Mouse (Mus musculus): ENCODE data around the gene Ensa. TPM values are rescaled to one million over a fixed set of nuclear protein-coding genes. Genes with fewer than 3 reads are reported as not detected.
"Not testable (repeated sequence)": the region's sequence is repeated elsewhere in the genome, so short reads cannot be mapped to it uniquely, and the experiment has no call there.

Ensa gene
- polyA plus RNA-seq, 1 experiment: 10.1 TPM

GRCm38 (mm10) chr3:95652204-95652811 is 27.5 kb downstream of the Ensa start:
- peak overlapping the region; percentile 44 for H3K27ac ChIP-seq (ENCODE audit: insufficient read depth, low read depth, low read length)

GRCm38 (mm10) chr3:95652871-95653270 is 28.1 kb downstream of the Ensa start:
- H3K27ac ChIP-seq (ENCODE audit: insufficient read depth, low read depth, low read length): peak overlapping the region; percentile 22; the same call in 1 of the 2 replicates
- WGBS: 64% methylated on average over 6 of the region's 6 CpGs
- peaks cover 16% of the 10 kb centered on the region for H3K4me1 ChIP-seq (ENCODE audit: control insufficient read depth, insufficient read depth, insufficient read length, low read length)
- no peaks in the 10 kb centered on the region for H3K27me3 ChIP-seq (ENCODE audit: control insufficient read depth, insufficient read depth, low read length)
- no peak overlapping the region for H3K4me3 ChIP-seq (ENCODE audit: low read depth, low read length)
- no peaks in the 10 kb centered on the region for H3K36me3 ChIP-seq (ENCODE audit: control insufficient read depth, insufficient read depth, low read length)
- TF ChIP-seq CTCF (IDR thresholded peaks at IDR 0.05; ENCODE audit: extremely low read depth, insufficient read length, insufficient replicate concordance, low read depth, low read length) (no peak), POLR2A (IDR thresholded peaks at IDR 0.05; ENCODE audit: low read depth, low read length) (no peak)

More at GRCm38 (mm10) chr3:95652204-95652811, 27.5 kb downstream of the Ensa start:
- Histone ChIP-seq H3K27me3 (ENCODE audit: control insufficient read depth, insufficient read depth, low read length) (no peaks in the 10 kb centered on the region), H3K4me1 (ENCODE audit: control insufficient read depth, insufficient read depth, insufficient read length, low read length) (peaks cover 16% of the 10 kb centered on the region), H3K36me3 (ENCODE audit: control insufficient read depth, insufficient read depth, low read length) (no peaks in the 10 kb centered on the region), H3K4me3 (ENCODE audit: low read depth, low read length) (no peak overlapping the region)
- 79% methylated on average over 7 of the region's 7 CpGs for WGBS
- 0 out of 2 replicates have a peak, but pooled peaks have one; percentile 15 for TF ChIP-seq CTCF (IDR thresholded peaks at IDR 0.05; ENCODE audit: extremely low read depth, insufficient read length, insufficient replicate concordance, low read depth, low read length)
- no peak for TF ChIP-seq POLR2A (IDR thresholded peaks at IDR 0.05; ENCODE audit: low read depth, low read length)

- TF ChIP-seq POLR2A (IDR thresholded peaks at IDR 0.05; ENCODE audit: low read depth, low read length): no peak
- no peak for TF ChIP-seq CTCF (IDR thresholded peaks at IDR 0.05; ENCODE audit: extremely low read depth, insufficient read length, insufficient replicate concordance, low read depth, low read length)
- Histone ChIP-seq H3K27ac (ENCODE audit: insufficient read depth, low read depth, low read length) (peak overlapping the region; percentile 70; the same call in 1 of the 2 replicates), H3K4me1 (ENCODE audit: control insufficient read depth, insufficient read depth, insufficient read length, low read length) (peaks cover 16% of the 10 kb centered on the region), H3K27me3 (ENCODE audit: control insufficient read depth, insufficient read depth, low read length) (no peaks in the 10 kb centered on the region), H3K36me3 (ENCODE audit: control insufficient read depth, insufficient read depth, low read length) (no peaks in the 10 kb centered on the region), H3K4me3 (ENCODE audit: low read depth, low read length) (no peak overlapping the region)
- 56% methylated on average over 11 of the region's 11 CpGs for WGBS
Measured at GRCm38 (mm10) chr3:95653473-95654034, 28.8 kb downstream of the Ensa start.

- not testable (repeated sequence) for H3K27ac ChIP-seq (ENCODE audit: insufficient read depth, low read depth, low read length); H3K36me3 ChIP-seq (ENCODE audit: control insufficient read depth, insufficient read depth, low read length); H3K27me3 ChIP-seq (ENCODE audit: control insufficient read depth, insufficient read depth, low read length); H3K4me3 ChIP-seq (ENCODE audit: low read depth, low read length)
- 85% methylated on average over 3 of the region's 3 CpGs for WGBS
- H3K4me1 ChIP-seq (ENCODE audit: control insufficient read depth, insufficient read depth, insufficient read length, low read length): peaks cover 16% of the 10 kb centered on the region
Measured at GRCm38 (mm10) chr3:95654371-95654770, 29.6 kb downstream of the Ensa start.

- Histone ChIP-seq H3K27me3 (ENCODE audit: control insufficient read depth, insufficient read depth, low read length) (no peaks in the 10 kb centered on the region), H3K27ac (ENCODE audit: insufficient read depth, low read depth, low read length) (peak overlapping the region; percentile 39), H3K4me3 (ENCODE audit: low read depth, low read length) (no peak overlapping the region), H3K4me1 (ENCODE audit: control insufficient read depth, insufficient read depth, insufficient read length, low read length) (peaks cover 11% of the 10 kb centered on the region), H3K36me3 (ENCODE audit: control insufficient read depth, insufficient read depth, low read length) (peaks cover 9% of the 10 kb centered on the region)
- WGBS: 61% methylated on average over 5 of the region's 5 CpGs
- no peak for TF ChIP-seq CTCF (IDR thresholded peaks at IDR 0.05; ENCODE audit: extremely low read depth, insufficient read length, insufficient replicate concordance, low read depth, low read length)
- TF ChIP-seq POLR2A (IDR thresholded peaks at IDR 0.05; ENCODE audit: low read depth, low read length): no peak
Measured at GRCm38 (mm10) chr3:95655437-95655836, 30.6 kb downstream of the Ensa start.

- no peak for TF ChIP-seq CTCF (IDR thresholded peaks at IDR 0.05; ENCODE audit: extremely low read depth, insufficient read length, insufficient replicate concordance, low read depth, low read length)
- no peak for TF ChIP-seq POLR2A (IDR thresholded peaks at IDR 0.05; ENCODE audit: low read depth, low read length)
- no peak overlapping the region for H3K27ac ChIP-seq (ENCODE audit: insufficient read depth, low read depth, low read length)
- 81% methylated on average over 3 of the region's 3 CpGs for WGBS
- no peak overlapping the region for H3K4me3 ChIP-seq (ENCODE audit: low read depth, low read length)
- peaks cover 4% of the 10 kb centered on the region; the same call in 1 of the 2 replicates for H3K4me1 ChIP-seq (ENCODE audit: control insufficient read depth, insufficient read depth, insufficient read length, low read length)
- H3K27me3 ChIP-seq (ENCODE audit: control insufficient read depth, insufficient read depth, low read length): no peaks in the 10 kb centered on the region
- peaks cover 20% of the 10 kb centered on the region for H3K36me3 ChIP-seq (ENCODE audit: control insufficient read depth, insufficient read depth, low read length)
Measured at GRCm38 (mm10) chr3:95657108-95657507, 32.3 kb downstream of the Ensa start.

GRCm38 (mm10) chr3:95657711-95658110 is 32.9 kb downstream of the Ensa start:
- TF ChIP-seq POLR2A (IDR thresholded peaks at IDR 0.05; ENCODE audit: low read depth, low read length): no peak
- TF ChIP-seq CTCF (IDR thresholded peaks at IDR 0.05; ENCODE audit: extremely low read depth, insufficient read length, insufficient replicate concordance, low read depth, low read length): no peak
- no peak overlapping the region for H3K4me3 ChIP-seq (ENCODE audit: low read depth, low read length)
- H3K27ac ChIP-seq (ENCODE audit: insufficient read depth, low read depth, low read length): peak overlapping the region; percentile 90; the same call in 1 of the 2 replicates
- 75% methylated on average over 3 of the region's 3 CpGs for WGBS
- no peaks in the 10 kb centered on the region for H3K27me3 ChIP-seq (ENCODE audit: control insufficient read depth, insufficient read depth, low read length)
- H3K36me3 ChIP-seq (ENCODE audit: control insufficient read depth, insufficient read depth, low read length): peaks cover 24% of the 10 kb centered on the region
- peaks cover 6% of the 10 kb centered on the region; the same call in 1 of the 2 replicates for H3K4me1 ChIP-seq (ENCODE audit: control insufficient read depth, insufficient read depth, insufficient read length, low read length)
